Comparison of ENCODE assay signal across 21 mouse cellular contexts in genomic region chr10:118195150-118195549, GRCm38 (mm10). TPM values are rescaled to one million over a fixed set of nuclear protein-coding genes. Genes with fewer than 3 reads are reported as not detected.
DNase-seq lines count a peak whose midpoint lies in the region; ATAC-seq and TF ChIP-seq lines count a peak whose summit lies in the region.
"Not testable (repeated sequence)": the region's sequence is repeated elsewhere in the genome, so short reads cannot be mapped to it uniquely, and the experiment has no call there.
"Had no signal": no experiment of that assay in that cellular context is flagged by ENCODE, and none has a peak within 500 bp of the region (broad histone marks: within the 10 kb centered on the region; RNA-seq: fewer than 3 reads in every experiment).

No protein-coding gene starts in this region.

- ATAC-seq in embryonic facial prominence, embryonic 14.5 days (ENCODE audit: low read depth): 0 out of 2 replicates have a peak, but pooled peaks have one; percentile 33
- not testable (repeated sequence) for ATAC-seq in lung, embryonic 14.5 days (ENCODE audit: insufficient read depth)
- ATAC-seq in megakaryocyte-erythroid progenitor cell, adult 5-6 weeks (replicated peaks; ENCODE audit: low FRiP score, low TSS enrichment, poor library complexity, severe bottlenecking): peak; percentile 90

- not testable (repeated sequence) for H3K27me3 ChIP-seq in embryonic facial prominence, embryonic 14.5 days (replicated peaks; ENCODE audit: control insufficient read depth, insufficient read depth, low read length); lung, embryonic 14.5 days (ENCODE audit: insufficient read depth, low read length)

- intact Hi-C loops in heart, postnatal 10 days (cut with DNase I): not testable (repeated sequence)

- 34% methylated on average over 3 of the region's 3 CpGs for WGBS in embryonic facial prominence, embryonic 14.5 days
- 25% methylated on average over 3 of the region's 3 CpGs for WGBS in lung, embryonic 14.5 days

- not testable (repeated sequence) for H3K4me2 ChIP-seq in embryonic facial prominence, embryonic 14.5 days (ENCODE audit: low read depth, low read length); lung, embryonic 14.5 days

- not testable (repeated sequence) for H3K9ac ChIP-seq in embryonic facial prominence, embryonic 14.5 days (ENCODE audit: low read depth, low read length); lung, embryonic 14.5 days

- DNase-seq in ES-CJ7 (ENCODE audit: low read depth, low spot score): peak; percentile 49
- peak; percentile 3 for DNase-seq in T-cell, adult 2 months (ENCODE audit: low spot score)
- not testable (repeated sequence) for DNase-seq in embryonic facial prominence, embryonic 14.5 days (ENCODE audit: low spot score)
- DNase-seq in heart, postnatal 10 days: peak; percentile 5 to 15
- DNase-seq in lung, embryonic 14.5 days: peak; percentile 6
- peak; percentile 21 for DNase-seq in retina, postnatal 1 day

- not testable (repeated sequence) for H3K36me3 ChIP-seq in embryonic facial prominence, embryonic 14.5 days (ENCODE audit: control insufficient read depth, insufficient read depth, low read length); lung, embryonic 14.5 days (ENCODE audit: insufficient read depth)

- H3K9me3 ChIP-seq in embryonic facial prominence, embryonic 14.5 days (ENCODE audit: control insufficient read depth, low read length); lung, embryonic 14.5 days (ENCODE audit: low read depth, low read length): not testable (repeated sequence)

- not testable (repeated sequence) for TF ChIP-seq CTCF in lung, embryonic 14.5 days (IDR thresholded peaks at IDR 0.05; ENCODE audit: low read depth)

- H3K4me3 ChIP-seq in embryonic facial prominence, embryonic 14.5 days (ENCODE audit: low read depth, low read length); lung, embryonic 14.5 days (ENCODE audit: low read depth, low read length): not testable (repeated sequence)

- H3K27ac ChIP-seq in embryonic facial prominence, embryonic 14.5 days (replicated peaks; ENCODE audit: low read depth, low read length); lung, embryonic 14.5 days (ENCODE audit: low read depth): not testable (repeated sequence)

- not testable (repeated sequence) for H3K4me1 ChIP-seq in embryonic facial prominence, embryonic 14.5 days (ENCODE audit: control insufficient read depth, insufficient read depth, low read length); lung, embryonic 14.5 days (ENCODE audit: insufficient read depth)

RNA-seq across cellular contexts. Expression of gene Il22, which starts 9.6 kb away (rescaled TPM):
- polyA plus RNA-seq in embryonic facial prominence, embryonic 14.5 days (2014; fragmentation: Nextera tagmentation; extraction: Ambion mirVana): not detected in 2 replicates
- not detected for total RNA-seq in heart, postnatal 10 days (2021)
- polyA plus RNA-seq in lung, embryonic 14.5 days (2014; fragmentation: Nextera tagmentation; extraction: Ambion mirVana): not detected in 2 replicates
- total RNA-seq in megakaryocyte-erythroid progenitor cell, adult 5-6 weeks (2014; fragmentation: Nextera tagmentation): not detected in 2 replicates
- total RNA-seq in megakaryocyte-erythroid progenitor cell, adult 5-6 weeks (2017): not detected in 2 replicates
- total RNA-seq: adrenal gland, adult 8-10 months; gastrocnemius, postnatal 36 days; heart, postnatal 25 days; layer of hippocampus, postnatal 10 days had no signal
- polyA plus RNA-seq: embryonic facial prominence, embryonic 13.5 days; forebrain, embryonic 16.5 days; intestine, postnatal 0 days; kidney, embryonic 16.5 days; limb, embryonic 10.5 days; liver, embryonic 11.5 days; neural tube, embryonic 11.5 days had no signal

RNA-seq across cellular contexts. Expression of gene Gm32717, which starts 45.4 kb away (rescaled TPM):
- not detected in 2 replicates for polyA plus RNA-seq in embryonic facial prominence, embryonic 14.5 days (2014; fragmentation: Nextera tagmentation; extraction: Ambion mirVana)
- total RNA-seq in heart, postnatal 10 days (2021): under 1 TPM; 0.65 to 0.67 TPM
- not detected in 2 replicates for polyA plus RNA-seq in lung, embryonic 14.5 days (2014; fragmentation: Nextera tagmentation; extraction: Ambion mirVana)
- total RNA-seq in megakaryocyte-erythroid progenitor cell, adult 5-6 weeks (2014; fragmentation: Nextera tagmentation): not detected in 2 replicates
- total RNA-seq in megakaryocyte-erythroid progenitor cell, adult 5-6 weeks (2017): 0.42 TPM in 1 of 2 replicates, not detected in the other
- polyA plus RNA-seq: cortical plate, adult 2 months; heart, embryonic 10.5 days; intestine, postnatal 0 days; kidney, embryonic 16.5 days; large intestine, adult 2 months; liver, embryonic 11.5 days had no signal

RNA-seq across cellular contexts. Expression of gene Mdm1, which starts 53.5 kb away (rescaled TPM):
- 27.2 and 31.7 TPM in 2 replicates for polyA plus RNA-seq in embryonic facial prominence, embryonic 14.5 days (2014; fragmentation: Nextera tagmentation; extraction: Ambion mirVana)
- 1 to 10 TPM; 5.6 to 6.6 TPM for total RNA-seq in heart, postnatal 10 days (2021)
- 38.0 and 40.3 TPM in 2 replicates for polyA plus RNA-seq in lung, embryonic 14.5 days (2014; fragmentation: Nextera tagmentation; extraction: Ambion mirVana)
- total RNA-seq in megakaryocyte-erythroid progenitor cell, adult 5-6 weeks (2014; fragmentation: Nextera tagmentation): 10.9 and 13.6 TPM in 2 replicates
- total RNA-seq in megakaryocyte-erythroid progenitor cell, adult 5-6 weeks (2017): 25.2 and 29.6 TPM in 2 replicates
